Mouse (Mus musculus) thymus, adult 2 months (tissue): ENCODE data around the gene Caskin2. TPM values are rescaled to one million over a fixed set of nuclear protein-coding genes. Genes with fewer than 3 reads are reported as not detected.

Experiments used
- DNase-seq: peaks from one replicate; pipeline ENCODE4 v3.0.0; 2021
- H3K27ac ChIP-seq: fragments of 200-500 bp; 2 replicates; pipeline ENCODE4 v1.5.1; 2012; ENCODE audit warnings: low read length, control low read depth; ENCODE audit not compliant: control insufficient read depth, insufficient read depth
- H3K27me3 ChIP-seq: fragments of 200-500 bp; 2 replicates; pipeline ENCODE4 v1.6.1; 2012; ENCODE audit warnings: mild to moderate bottlenecking, low read length, moderate library complexity, mixed read lengths; ENCODE audit not compliant: control insufficient read depth, insufficient read depth
- H3K36me3 ChIP-seq: fragments of 200-500 bp; 2 replicates; pipeline ENCODE4 v1.6.1; 2012; ENCODE audit warnings: mild to moderate bottlenecking, low read length, moderate library complexity; ENCODE audit not compliant: control insufficient read depth, insufficient read depth
- H3K4me1 ChIP-seq: fragments of 200-500 bp; replicated peaks from 2 replicates; pipeline ENCODE4 v1.6.1; 2012; ENCODE audit warnings: low read length; ENCODE audit not compliant: control insufficient read depth, insufficient read depth
- H3K4me3 ChIP-seq: fragments of 200-500 bp; 2 replicates; pipeline ENCODE4 v1.5.1; 2012; ENCODE audit warnings: mild to moderate bottlenecking, low read length, control low read depth, moderate library complexity; ENCODE audit not compliant: control insufficient read depth, insufficient read depth
- CTCF ChIP-seq: fragments of 200-500 bp; IDR thresholded peaks from 2 replicates; pipeline ENCODE4 v1.5.1; 2012; ENCODE audit warnings: mild to moderate bottlenecking, control low read depth, low read length, moderate library complexity, borderline replicate concordance; ENCODE audit not compliant: control insufficient read depth, poor library complexity, insufficient read depth; ENCODE audit errors: extremely low read depth
- POLR2A ChIP-seq: fragments of 200-500 bp; IDR thresholded peaks from 2 replicates; pipeline ENCODE4 v1.6.1; 2012; ENCODE audit warnings: mild to moderate bottlenecking, low read length, control low read depth, moderate library complexity; ENCODE audit not compliant: control insufficient read depth, poor library complexity, insufficient read depth; ENCODE audit errors: extremely low read depth
- WGBS: fragments of 180-500 bp; shearing (Covaris S2); methylation state at CpG from one replicate; pipeline ENCODE4 v1.1.7; 2018; 5-methylcytosine and 5-hydroxymethylcytosine counted together
- polyA plus RNA-seq: library from polyadenylated mRNA; depleted of rRNA; stranded (reverse); fragments of >200 nt; gene quantifications from 2 replicates; pipeline ENCODE4 v1.2.3, GENCODE M21; 2012

Caskin2 gene
- polyA plus RNA-seq, 1 experiment = 15.4 TPM

GRCm38 (mm10) chr11:115832064-115832463, 18.6 kb upstream of the Caskin2 start:
- Histone ChIP-seq H3K36me3 (no peaks in the 10 kb centered on the region), H3K4me1 (no peaks in the 10 kb centered on the region), H3K27ac (no peak overlapping the region), H3K4me3 (no peak overlapping the region), H3K27me3 (no peaks in the 10 kb centered on the region)
- no peak for TF ChIP-seq CTCF
- TF ChIP-seq POLR2A = no peak
- no peak for DNase-seq
- 93% methylated on average over 6 of the region's 6 CpGs for WGBS

GRCm38 (mm10) chr11:115831518-115831917, 18.1 kb upstream of the Caskin2 start:
- no peak overlapping the region for H3K27ac ChIP-seq

DNA sequence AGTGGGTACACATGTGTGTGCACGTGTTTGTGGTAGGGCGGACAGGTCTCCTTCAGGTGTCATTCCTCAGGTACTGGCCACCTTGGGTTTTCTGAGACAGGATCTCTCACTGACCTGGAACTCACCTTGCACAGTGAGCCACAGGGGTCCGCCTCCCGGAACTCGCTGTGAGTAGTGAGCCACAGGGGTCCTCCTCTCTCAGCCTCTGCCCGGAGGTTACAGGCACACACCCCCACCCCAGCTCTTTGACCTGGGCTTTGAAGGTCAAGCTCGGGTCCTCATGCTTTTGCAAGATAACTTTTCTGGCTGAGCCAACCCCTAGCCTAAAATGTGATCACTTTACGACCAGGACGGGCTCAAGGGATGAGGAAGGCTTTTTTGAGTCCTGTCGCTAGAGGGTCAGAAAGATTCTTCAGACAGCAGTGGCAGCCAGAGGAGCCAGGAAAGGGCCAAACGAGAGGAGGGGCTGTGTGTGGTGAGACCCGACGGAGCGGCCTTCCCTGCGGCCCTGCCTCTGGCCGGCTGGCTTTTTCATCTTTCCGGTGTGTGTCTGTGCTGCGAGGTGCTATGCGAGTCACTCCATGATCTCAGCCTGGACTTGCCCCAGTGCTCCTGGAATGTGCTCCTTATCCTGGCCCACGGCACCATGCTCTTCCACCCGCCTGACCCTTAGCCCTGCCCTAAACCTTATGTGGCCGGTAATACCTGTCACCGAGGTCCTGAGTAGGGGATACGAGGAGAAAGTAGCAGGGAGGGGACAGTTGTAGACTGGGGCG, 17.3 kb upstream of the Caskin2 start:
- TF ChIP-seq CTCF = no peak
- H3K27ac ChIP-seq = no peak overlapping the region
- no peaks in the 10 kb centered on the region for H3K27me3 ChIP-seq

More at GRCm38 (mm10) chr11:115831518-115831917, 18.1 kb upstream of the Caskin2 start:
- H3K4me3 ChIP-seq = no peak overlapping the region
- no peak for DNase-seq
- 85% methylated on average over 3 of the region's 3 CpGs for WGBS
- no peaks in the 10 kb centered on the region for H3K27me3 ChIP-seq
- H3K4me1 ChIP-seq = no peaks in the 10 kb centered on the region
- TF ChIP-seq POLR2A = no peak
- TF ChIP-seq CTCF = no peak
- H3K36me3 ChIP-seq = no peaks in the 10 kb centered on the region

DNA sequence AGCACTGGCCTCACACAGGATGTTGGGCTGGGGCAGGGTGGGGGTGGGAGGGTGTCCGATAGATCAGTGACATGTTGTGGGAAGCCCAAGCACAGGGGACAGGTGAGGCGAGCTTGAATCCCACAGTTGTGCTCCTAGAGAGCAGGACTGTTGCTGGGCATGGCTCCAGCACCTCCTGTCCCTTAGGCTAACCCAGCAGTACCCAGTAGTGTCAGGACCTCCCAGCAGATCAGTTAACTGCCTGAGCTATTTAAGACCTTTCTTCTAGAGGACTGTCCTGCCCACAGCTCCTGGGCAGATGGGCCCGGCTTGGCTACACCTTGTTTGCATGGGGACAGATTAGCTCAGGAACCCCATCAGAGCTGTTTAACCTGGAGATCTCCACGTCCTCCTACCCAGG, 15.6 kb upstream of the Caskin2 start:
- H3K4me1 ChIP-seq = peaks cover 6% of the 10 kb centered on the region
- H3K36me3 ChIP-seq = no peaks in the 10 kb centered on the region
- no peak for DNase-seq
- WGBS = 75% methylated on average over 4 of the region's 4 CpGs
- TF ChIP-seq POLR2A (no peak), CTCF (no peak)
- no peak overlapping the region for H3K4me3 ChIP-seq
- H3K27me3 ChIP-seq = no peaks in the 10 kb centered on the region
- H3K27ac ChIP-seq = no peak overlapping the region

More for the DNA sequence above, 17.3 kb upstream of the Caskin2 start:
- no peaks in the 10 kb centered on the region for H3K4me1 ChIP-seq
- WGBS = 93% methylated on average over 25 of the region's 25 CpGs
- no peak for DNase-seq
- no peaks in the 10 kb centered on the region for H3K36me3 ChIP-seq
- no peak overlapping the region for H3K4me3 ChIP-seq

GRCm38 (mm10) chr11:115827624-115828023, 14.2 kb upstream of the Caskin2 start:
- TF ChIP-seq CTCF = no peak
- no peak for TF ChIP-seq POLR2A
- 95% methylated on average over 6 of the region's 6 CpGs for WGBS
- no peaks in the 10 kb centered on the region for H3K36me3 ChIP-seq
- H3K27ac ChIP-seq = no peak overlapping the region
- H3K4me1 ChIP-seq = peaks cover 10% of the 10 kb centered on the region
- H3K4me3 ChIP-seq = no peak overlapping the region
- DNase-seq = no peak
- H3K27me3 ChIP-seq = no peaks in the 10 kb centered on the region

DNA sequence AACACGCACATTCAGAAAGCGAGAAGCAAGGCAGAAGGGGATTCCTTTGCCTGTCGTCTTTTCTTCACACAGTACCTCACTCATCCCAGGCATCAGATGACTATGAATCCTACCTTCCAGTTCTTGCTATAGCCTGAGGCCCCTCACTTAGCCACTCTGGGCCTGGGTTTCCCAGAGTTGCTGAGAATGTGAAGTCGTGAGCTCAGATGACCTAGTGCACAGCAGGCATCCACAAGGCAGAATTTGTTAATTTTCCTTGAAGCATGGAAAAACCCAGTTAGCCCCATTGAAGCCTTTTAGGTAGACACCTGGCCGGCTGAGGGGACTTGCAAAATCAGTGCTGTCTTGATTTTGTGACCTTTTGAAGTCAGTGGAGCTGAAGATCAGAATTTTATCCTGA, 13.0 kb upstream of the Caskin2 start:
- Histone ChIP-seq H3K36me3 (no peaks in the 10 kb centered on the region), H3K4me1 (peaks cover 10% of the 10 kb centered on the region), H3K27me3 (no peaks in the 10 kb centered on the region), H3K4me3 (no peak overlapping the region), H3K27ac (no peak overlapping the region)
- TF ChIP-seq POLR2A (no peak), CTCF (no peak)
- DNase-seq = no peak
- WGBS = 93% methylated on average over 5 of the region's 5 CpGs

DNA sequence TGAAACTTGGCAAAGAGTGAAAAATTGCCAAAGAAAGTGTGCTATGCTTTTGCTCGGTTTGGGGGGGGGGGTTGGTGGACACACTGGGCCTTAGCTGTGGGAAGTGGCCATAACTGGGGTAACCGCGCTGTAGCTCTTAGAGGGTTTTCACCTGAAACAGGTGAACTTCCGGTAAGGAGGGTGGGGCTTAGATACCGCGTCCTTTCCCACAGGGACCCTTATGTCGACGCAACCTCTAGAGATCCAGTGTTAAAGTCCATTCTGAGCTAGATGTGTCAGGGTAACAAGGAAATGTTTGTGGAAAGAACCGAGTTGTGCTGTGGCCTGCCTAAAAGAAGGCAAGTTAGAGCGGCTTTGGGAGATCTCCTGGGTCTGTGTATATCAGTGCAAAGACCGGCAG, 11.4 kb upstream of the Caskin2 start:
- 29% methylated on average over 11 of the region's 11 CpGs for WGBS
- Histone ChIP-seq H3K36me3 (no peaks in the 10 kb centered on the region), H3K27me3 (no peaks in the 10 kb centered on the region), H3K4me1 (peaks cover 10% of the 10 kb centered on the region), H3K4me3 (peak overlapping the region; percentile 74), H3K27ac (no peak overlapping the region)
- TF ChIP-seq POLR2A = no peak
- TF ChIP-seq CTCF = no peak
- DNase-seq = no peak
